Mouse (Mus musculus) cortical plate, adult 2 months (tissue): ENCODE data around the gene Tvp23b. TPM values are rescaled to one million over a fixed set of nuclear protein-coding genes. Genes with fewer than 3 reads are reported as not detected.

Experiments used
- H3K27ac ChIP-seq: fragments of 200-500 bp; 2 replicates; pipeline ENCODE4 v1.5.1; 2012; ENCODE audit warnings: low read length, control low read depth, inconsistent platforms; ENCODE audit not compliant: insufficient read depth
- H3K4me1 ChIP-seq: fragments of 200-500 bp; 2 replicates; pipeline ENCODE4 v1.6.1; 2011; ENCODE audit warnings: low read length; ENCODE audit not compliant: control insufficient read depth, insufficient read depth
- H3K4me3 ChIP-seq: fragments of 200-500 bp; 2 replicates; pipeline ENCODE4 v1.5.1; 2011; ENCODE audit warnings: mild to moderate bottlenecking, low read length, control low read depth; ENCODE audit not compliant: insufficient read depth
- CTCF ChIP-seq: fragments of 200-500 bp; IDR thresholded peaks from 2 replicates; pipeline ENCODE4 v1.5.1; 2011; ENCODE audit warnings: mild to moderate bottlenecking, control low read depth, low read length; ENCODE audit not compliant: insufficient read depth; ENCODE audit errors: extremely low read depth
- POLR2A ChIP-seq: fragments of 200-500 bp; IDR thresholded peaks from 2 replicates; pipeline ENCODE4 v1.6.1; 2011; ENCODE audit warnings: mild to moderate bottlenecking, low read length, control low read depth; ENCODE audit not compliant: insufficient read depth; ENCODE audit errors: extremely low read depth
- polyA plus RNA-seq: library from polyadenylated mRNA; depleted of rRNA; stranded (reverse); fragments of >200 nt; gene quantifications from 2 replicates; pipeline ENCODE4 v1.2.3, GENCODE M21; 2012

Tvp23b gene
- polyA plus RNA-seq, 1 experiment: 32.8 TPM

DNA sequence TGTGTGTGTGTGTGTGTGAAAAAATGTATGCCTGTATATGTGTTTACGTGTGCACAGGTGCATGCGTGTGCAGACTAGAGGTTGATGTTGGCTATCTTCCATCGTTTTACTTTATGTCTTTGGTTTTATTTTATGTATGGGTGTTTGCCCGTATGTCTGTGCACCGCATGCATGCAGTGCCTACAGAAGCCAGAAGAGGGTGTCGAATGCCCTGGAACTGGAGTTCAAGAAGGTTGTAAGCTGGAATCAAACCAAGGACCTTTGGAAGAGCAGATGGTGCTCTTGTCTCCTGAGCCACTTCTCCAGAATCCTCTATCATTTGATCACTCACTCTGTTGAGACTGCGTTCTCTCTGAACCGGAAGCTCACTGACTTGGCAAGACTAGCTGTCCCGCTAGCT, 53.8 kb downstream of the Tvp23b start:
- no peak overlapping the region for H3K27ac ChIP-seq
- H3K4me1 ChIP-seq: no peaks in the 10 kb centered on the region
- H3K4me3 ChIP-seq: no peak overlapping the region
- TF ChIP-seq POLR2A: no peak
- TF ChIP-seq CTCF: 0 out of 2 replicates have a peak, but pooled peaks have one; percentile 12

DNA sequence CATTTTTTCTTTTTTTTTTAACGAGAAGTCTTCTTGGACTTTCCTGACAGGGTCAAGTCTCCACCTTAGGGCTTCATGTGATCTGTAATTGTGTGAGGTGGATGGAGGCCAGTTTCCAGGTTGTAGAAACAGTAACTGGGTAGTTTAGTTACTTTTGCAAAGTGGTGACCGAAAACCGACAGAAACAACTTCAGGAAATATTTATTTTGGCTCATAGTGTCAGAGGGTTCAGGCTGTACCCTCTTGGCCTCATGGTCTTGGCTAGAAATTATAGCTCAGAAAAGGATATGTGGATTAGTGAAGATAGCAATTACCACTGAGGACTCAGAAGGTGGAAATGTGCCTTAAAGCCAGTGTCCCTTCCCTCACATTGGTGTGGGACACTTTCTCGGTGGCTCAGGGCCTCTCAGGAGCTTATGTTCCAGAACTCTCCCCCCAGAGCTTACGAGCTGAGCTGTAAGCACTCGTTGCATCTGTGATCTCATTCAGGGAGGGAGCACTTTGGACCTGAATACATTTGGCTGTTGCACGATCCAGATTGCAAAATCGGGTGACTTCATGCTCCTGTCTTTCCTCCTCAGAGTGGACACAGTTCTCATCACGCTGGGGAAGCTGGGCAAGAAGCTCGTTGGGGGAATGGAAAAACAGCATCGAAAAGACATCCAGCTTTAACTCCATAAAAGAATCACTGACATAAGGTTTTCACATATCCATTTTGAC, 55.7 kb downstream of the Tvp23b start:
- H3K4me1 ChIP-seq: 0 out of 2 replicates have a peak, but pooled peaks cover 3% of the 10 kb centered on the region
- H3K27ac ChIP-seq: no peak overlapping the region
- TF ChIP-seq POLR2A (no peak), CTCF (no peak)
- H3K4me3 ChIP-seq: no peak overlapping the region

DNA sequence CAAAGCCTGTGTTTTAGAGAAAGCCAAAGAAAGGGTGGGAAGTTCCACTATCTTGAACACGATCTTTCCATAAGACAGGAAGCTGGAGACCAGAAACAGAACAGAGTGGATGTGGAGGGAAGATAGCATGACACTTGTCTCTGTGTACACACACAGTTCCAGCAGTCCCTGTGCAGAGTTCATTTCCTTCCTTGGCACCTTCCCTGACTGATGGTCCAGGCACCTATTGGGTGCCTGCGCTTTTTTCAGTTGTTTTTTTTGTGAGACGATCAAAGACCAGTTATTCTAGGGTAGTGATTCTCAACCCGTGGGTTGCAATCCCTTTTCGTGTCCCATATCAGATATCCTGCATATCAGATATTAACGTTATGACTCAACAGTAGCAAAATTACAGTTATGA, 58.7 kb downstream of the Tvp23b start:
- Histone ChIP-seq H3K27ac (no peak overlapping the region), H3K4me3 (no peak overlapping the region), H3K4me1 (0 out of 2 replicates have a peak, but pooled peaks cover 3% of the 10 kb centered on the region)
- TF ChIP-seq POLR2A (no peak), CTCF (no peak)

DNA sequence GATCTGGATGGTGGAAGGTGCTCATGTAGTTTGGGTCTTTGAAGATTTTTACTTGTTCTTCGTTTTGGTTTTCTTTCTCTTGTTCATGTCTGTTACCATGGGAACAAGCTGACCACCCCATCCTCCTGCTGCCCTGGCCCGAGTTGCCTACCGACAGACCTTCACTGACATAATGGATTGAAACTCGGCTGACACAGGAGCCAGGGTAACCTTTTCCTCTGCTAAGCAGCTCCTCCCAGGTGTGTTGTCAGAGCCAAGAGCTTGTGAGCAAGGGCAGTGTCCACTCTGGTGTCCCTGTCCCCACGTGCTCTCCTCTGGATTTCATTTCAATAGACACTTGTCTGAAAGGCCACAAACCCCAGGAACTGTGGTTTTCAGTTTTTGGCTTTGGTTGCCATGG, 59.7 kb downstream of the Tvp23b start:
- H3K4me1 ChIP-seq: 0 out of 2 replicates have a peak, but pooled peaks cover 3% of the 10 kb centered on the region
- H3K4me3 ChIP-seq: no peak overlapping the region
- no peak for TF ChIP-seq CTCF
- TF ChIP-seq POLR2A: no peak
- no peak overlapping the region for H3K27ac ChIP-seq

DNA sequence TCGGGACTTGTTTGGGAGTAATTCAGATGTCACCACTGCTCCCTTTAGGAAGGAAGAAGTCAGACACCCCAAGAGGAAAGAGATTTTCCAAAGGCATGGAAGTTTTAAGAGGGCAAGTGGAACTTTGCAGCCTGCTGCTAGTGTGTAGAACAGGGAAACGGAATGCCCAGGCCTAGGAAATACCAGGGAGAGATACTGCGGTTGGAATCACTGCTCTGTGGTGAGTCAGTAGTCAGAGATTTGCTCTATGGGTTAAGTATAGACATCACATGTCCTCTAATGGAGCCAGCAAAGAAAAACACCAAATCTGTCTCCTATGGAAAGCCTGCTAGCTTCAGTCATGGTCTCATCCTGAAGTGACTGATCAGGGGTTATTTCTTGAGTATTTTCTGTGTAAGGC, 60.9 kb downstream of the Tvp23b start:
- no peak for TF ChIP-seq POLR2A
- TF ChIP-seq CTCF: no peak
- no peak overlapping the region for H3K4me3 ChIP-seq
- 0 out of 2 replicates have a peak, but pooled peaks cover 3% of the 10 kb centered on the region for H3K4me1 ChIP-seq
- no peak overlapping the region for H3K27ac ChIP-seq

DNA sequence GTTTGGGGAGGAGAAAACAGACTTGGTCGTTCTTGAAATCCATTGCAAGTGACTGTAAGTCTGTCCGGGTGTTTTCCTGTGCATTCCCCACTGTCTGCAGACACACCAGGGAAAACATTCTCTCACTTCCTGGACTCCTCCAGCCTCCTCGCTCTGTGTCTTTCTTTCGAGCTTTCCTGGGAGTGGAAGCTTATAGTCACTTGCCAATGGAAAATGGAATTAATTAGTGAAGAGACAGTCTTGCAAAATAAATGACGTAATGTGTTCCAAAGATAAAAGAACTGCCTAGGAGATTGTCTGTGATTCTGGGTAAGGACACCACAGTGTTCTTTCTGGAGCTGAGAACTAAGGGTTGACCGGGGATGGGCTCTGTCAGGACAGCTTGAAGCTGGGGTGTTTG, 64.3 kb downstream of the Tvp23b start:
- no peak for TF ChIP-seq CTCF

DNA sequence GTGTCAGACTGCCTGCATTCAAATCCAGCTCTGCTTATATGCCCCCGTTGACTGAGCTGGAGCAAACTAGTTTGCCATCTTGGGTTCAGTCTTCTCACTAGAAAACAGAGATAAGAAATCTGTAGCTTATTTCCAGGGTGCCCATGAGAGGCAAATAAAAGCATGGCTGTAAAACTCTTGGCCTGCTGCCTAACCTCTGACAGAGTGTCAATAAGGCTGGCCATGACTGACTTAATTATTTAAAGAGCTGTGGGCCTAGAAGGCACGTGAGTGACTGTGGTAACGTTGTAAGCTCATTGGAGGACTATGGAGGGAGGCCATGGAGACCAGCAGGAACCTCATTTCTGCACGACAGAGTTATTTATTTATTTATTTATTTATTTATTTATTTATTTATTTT, 66.3 kb downstream of the Tvp23b start:
- no peak for TF ChIP-seq CTCF
- TF ChIP-seq POLR2A: no peak
- Histone ChIP-seq H3K27ac (no peak overlapping the region), H3K4me3 (no peak overlapping the region), H3K4me1 (no peaks in the 10 kb centered on the region)

More for the DNA sequence above, 64.3 kb downstream of the Tvp23b start:
- Histone ChIP-seq H3K4me3 (no peak overlapping the region), H3K27ac (no peak overlapping the region), H3K4me1 (0 out of 2 replicates have a peak, but pooled peaks cover 3% of the 10 kb centered on the region)

DNA sequence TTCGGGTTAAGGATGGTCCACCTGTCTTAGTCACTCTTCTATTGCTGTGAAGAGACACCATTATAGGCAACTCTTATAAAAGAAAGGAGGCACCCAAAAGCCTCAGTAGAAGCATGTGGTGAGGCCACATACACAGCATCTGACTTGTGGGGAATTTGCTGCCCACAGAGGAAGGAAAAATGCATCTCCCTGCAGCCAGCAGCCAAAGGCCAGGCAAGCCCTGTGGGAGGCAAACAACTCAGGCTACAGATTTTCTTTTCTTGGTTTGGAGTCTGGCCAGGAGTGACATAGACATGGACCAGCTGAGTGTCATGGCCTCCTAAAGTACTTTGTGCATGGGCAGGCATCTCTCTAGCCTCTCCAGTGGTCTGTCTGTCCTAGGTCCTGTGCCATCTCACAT, 70.3 kb downstream of the Tvp23b start:
- no peak overlapping the region for H3K27ac ChIP-seq
- TF ChIP-seq CTCF (no peak), POLR2A (no peak)
- H3K4me3 ChIP-seq: no peak overlapping the region
- H3K4me1 ChIP-seq: no peaks in the 10 kb centered on the region

DNA sequence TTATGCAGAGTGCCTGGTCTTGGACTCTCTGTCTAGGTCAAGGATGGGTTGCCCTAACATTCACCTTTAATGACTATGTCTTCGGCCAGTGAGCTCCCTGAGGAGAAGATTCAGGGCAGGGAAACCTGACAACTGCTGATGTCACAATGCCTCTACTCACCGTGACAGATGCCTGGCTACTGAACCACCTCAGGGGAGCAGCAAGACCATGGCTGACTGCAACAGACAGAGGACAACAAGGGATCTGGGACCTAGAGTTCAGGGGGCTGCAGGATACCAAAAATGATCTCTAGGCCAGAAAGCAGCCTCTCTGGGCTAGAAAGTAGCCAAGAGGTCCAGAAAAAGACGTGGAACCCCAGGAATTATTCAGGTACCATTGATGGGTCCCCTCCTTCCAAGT, 71.8 kb downstream of the Tvp23b start, which contains the start of gene Cdrt4:
Gene Cdrt4 (plus strand): TSS at position 182 of the 400 bp plus-strand sequence.
- TF ChIP-seq CTCF: no peak
- TF ChIP-seq POLR2A: no peak
- Histone ChIP-seq H3K4me1 (no peaks in the 10 kb centered on the region), H3K27ac (no peak within 1 kb of the TSS), H3K4me3 (no peak within 1 kb of the TSS)

DNA sequence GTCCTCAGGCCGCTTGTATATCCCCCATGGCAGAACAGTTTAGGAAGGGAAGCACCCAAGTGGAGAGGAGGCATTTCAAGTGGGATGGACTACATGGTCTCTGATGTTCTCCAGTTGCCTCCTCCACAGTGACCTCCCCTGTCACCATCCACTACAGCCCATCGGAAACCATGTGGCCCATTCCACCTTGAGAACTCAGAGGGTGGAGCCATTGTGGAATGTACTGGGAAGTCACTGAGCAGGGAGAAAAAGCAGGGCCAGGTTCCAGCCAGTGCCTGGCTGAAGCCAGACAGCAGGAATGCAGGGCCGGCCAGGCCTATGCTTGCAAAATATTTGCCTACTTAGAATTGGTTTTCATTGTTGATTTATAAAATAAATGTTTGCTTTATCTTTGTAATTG, 75.5 kb downstream of the Tvp23b start:
- Histone ChIP-seq H3K27ac (no peak overlapping the region), H3K4me3 (no peak overlapping the region), H3K4me1 (no peaks in the 10 kb centered on the region)
- TF ChIP-seq POLR2A (no peak), CTCF (no peak)

DNA sequence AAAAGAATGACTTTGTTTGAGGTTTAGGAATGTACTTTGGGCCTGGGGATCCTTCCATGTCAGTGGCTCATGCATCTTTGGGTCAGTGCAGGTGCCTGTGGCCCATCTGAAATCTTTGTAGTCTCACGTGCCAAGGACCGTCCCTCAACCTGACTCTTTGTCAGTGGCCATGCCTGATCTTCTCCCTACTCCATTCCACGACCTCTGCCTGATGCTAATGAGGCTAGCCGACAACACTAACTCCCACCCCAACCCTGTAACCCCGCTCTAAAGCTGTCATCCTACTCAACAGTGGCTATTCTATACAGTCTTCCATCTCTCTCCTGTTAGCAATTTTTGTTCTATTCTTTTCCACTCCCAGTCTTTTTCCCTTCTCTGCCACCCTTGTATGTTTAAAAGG, 75.9 kb downstream of the Tvp23b start:
- Histone ChIP-seq H3K4me1 (no peaks in the 10 kb centered on the region), H3K27ac (no peak overlapping the region), H3K4me3 (no peak overlapping the region)
- no peak for TF ChIP-seq POLR2A
